Comparison of ENCODE assay signal across 30 mouse cellular contexts in genomic region chr6:18180665-18181064, GRCm38 (mm10). TPM values are rescaled to one million over a fixed set of nuclear protein-coding genes. Genes with fewer than 3 reads are reported as not detected.
DNase-seq lines count a peak whose midpoint lies in the region; ATAC-seq and TF ChIP-seq lines count a peak whose summit lies in the region.
"Had no signal": no experiment of that assay in that cellular context is flagged by ENCODE, and none has a peak within 500 bp of the region (broad histone marks: within the 10 kb centered on the region; RNA-seq: fewer than 3 reads in every experiment).

No protein-coding gene starts in this region.

- no peak overlapping the region for H3K9ac ChIP-seq in intestine, postnatal 0 days (ENCODE audit: low read depth, low read length)
- H3K9ac ChIP-seq in hindbrain, embryonic 16.5 days (ENCODE audit: low read depth, low read length) = no peak overlapping the region
- H3K9ac ChIP-seq: embryonic facial prominence, embryonic 15.5 days; forebrain, embryonic 13.5 days; hindbrain, embryonic 12.5 days; limb, embryonic 15.5 days; liver, embryonic 13.5 days; midbrain, embryonic 13.5 days; neural tube, embryonic 13.5 days had no signal

- H3K4me1 ChIP-seq in intestine, postnatal 0 days (replicated peaks; ENCODE audit: control insufficient read depth, insufficient read depth, low read length) = 0 out of 2 replicates have a peak, but pooled peaks cover under 1% of the 10 kb centered on the region
- no peaks in the 10 kb centered on the region for H3K4me1 ChIP-seq in hindbrain, embryonic 16.5 days (ENCODE audit: control insufficient read depth, insufficient read depth, low read depth, low read length)
- no peaks in the 10 kb centered on the region for H3K4me1 ChIP-seq in cerebellum, adult 2 months (ENCODE audit: control insufficient read depth, insufficient read depth, low read length)
- H3K4me1 ChIP-seq: embryonic facial prominence, embryonic 10.5 days; embryonic facial prominence, embryonic 15.5 days; forebrain, embryonic 13.5 days; hindbrain, embryonic 12.5 days; limb, embryonic 10.5 days; limb, embryonic 15.5 days; liver, embryonic 13.5 days; megakaryocyte, embryonic 14.5 days; midbrain, embryonic 13.5 days; neural tube, embryonic 13.5 days had no signal

- no peak for TF ChIP-seq POLR2A in cerebellum, adult 2 months (IDR thresholded peaks at IDR 0.05; ENCODE audit: borderline replicate concordance, insufficient read depth, low read length)

- H3K27ac ChIP-seq in intestine, postnatal 0 days (ENCODE audit: low read depth, low read length) = no peak overlapping the region
- no peak overlapping the region for H3K27ac ChIP-seq in hindbrain, embryonic 16.5 days (ENCODE audit: low read depth, low read length)
- no peak overlapping the region for H3K27ac ChIP-seq in cerebellum, adult 2 months (ENCODE audit: insufficient read depth, low read length)
- H3K27ac ChIP-seq: embryonic facial prominence, embryonic 10.5 days; embryonic facial prominence, embryonic 15.5 days; forebrain, embryonic 13.5 days; hindbrain, embryonic 12.5 days; limb, embryonic 10.5 days; limb, embryonic 15.5 days; liver, embryonic 13.5 days; midbrain, embryonic 13.5 days; neural tube, embryonic 13.5 days had no signal

- H3K4me3 ChIP-seq in intestine, postnatal 0 days (ENCODE audit: low read depth, low read length) = no peak overlapping the region
- H3K4me3 ChIP-seq in hindbrain, embryonic 16.5 days (ENCODE audit: low read length) = no peak overlapping the region
- H3K4me3 ChIP-seq in cerebellum, adult 2 months (replicated peaks; ENCODE audit: insufficient read depth, low read depth, low read length) = no peak overlapping the region
- H3K4me3 ChIP-seq: embryonic facial prominence, embryonic 10.5 days; embryonic facial prominence, embryonic 15.5 days; forebrain, embryonic 13.5 days; hindbrain, embryonic 12.5 days; limb, embryonic 10.5 days; limb, embryonic 15.5 days; liver, embryonic 13.5 days; megakaryocyte, embryonic 14.5 days; midbrain, embryonic 13.5 days; neural tube, embryonic 13.5 days had no signal

- no peaks in the 10 kb centered on the region for H3K9me3 ChIP-seq in intestine, postnatal 0 days (ENCODE audit: control insufficient read depth)
- H3K9me3 ChIP-seq in hindbrain, embryonic 16.5 days (ENCODE audit: control insufficient read depth, low read length) = no peaks in the 10 kb centered on the region
- H3K9me3 ChIP-seq: embryonic facial prominence, embryonic 10.5 days; embryonic facial prominence, embryonic 15.5 days; forebrain, embryonic 13.5 days; hindbrain, embryonic 12.5 days; limb, embryonic 10.5 days; limb, embryonic 15.5 days; liver, embryonic 13.5 days; megakaryocyte, embryonic 14.5 days; midbrain, embryonic 13.5 days; neural tube, embryonic 13.5 days had no signal

- 44% methylated on average over 3 of the region's 3 CpGs for WGBS in intestine, postnatal 0 days
- 69% methylated on average over 3 of the region's 3 CpGs for WGBS in hindbrain, embryonic 16.5 days
- WGBS in cerebellum, adult 2 months = 71% methylated on average over 3 of the region's 3 CpGs

- H3K27me3 ChIP-seq in intestine, postnatal 0 days (replicated peaks; ENCODE audit: control insufficient read depth, insufficient read depth, low read length) = no peaks in the 10 kb centered on the region
- no peaks in the 10 kb centered on the region for H3K27me3 ChIP-seq in hindbrain, embryonic 16.5 days (replicated peaks; ENCODE audit: control insufficient read depth, insufficient read depth, low read length)
- H3K27me3 ChIP-seq in cerebellum, adult 2 months (ENCODE audit: control insufficient read depth, insufficient read depth, low read length) = no peaks in the 10 kb centered on the region
- H3K27me3 ChIP-seq: embryonic facial prominence, embryonic 15.5 days; forebrain, embryonic 13.5 days; hindbrain, embryonic 12.5 days; limb, embryonic 15.5 days; liver, embryonic 13.5 days; megakaryocyte, embryonic 14.5 days; midbrain, embryonic 13.5 days; neural tube, embryonic 13.5 days had no signal

- peak; percentile 80 for ATAC-seq in intestine, postnatal 0 days
- no peak for ATAC-seq in hindbrain, embryonic 16.5 days
- ATAC-seq: activated CD4-positive, CD25-positive, alpha-beta regulatory T cell, adult 4 months; forebrain, embryonic 13.5 days; lung, postnatal 0 days; midbrain, embryonic 13.5 days had no signal

- no peak for TF ChIP-seq CTCF in intestine, postnatal 0 days (IDR thresholded peaks at IDR 0.05; ENCODE audit: low read depth)
- no peak for TF ChIP-seq CTCF in cerebellum, adult 2 months (IDR thresholded peaks at IDR 0.05; ENCODE audit: borderline replicate concordance, insufficient read depth, low read depth, low read length)

- peak overlapping the region; percentile 53 for H3K4me2 ChIP-seq in intestine, postnatal 0 days (replicated peaks; ENCODE audit: low read depth)
- H3K4me2 ChIP-seq in hindbrain, embryonic 16.5 days (ENCODE audit: low read length) = no peak overlapping the region
- H3K4me2 ChIP-seq: embryonic facial prominence, embryonic 15.5 days; forebrain, embryonic 13.5 days; hindbrain, embryonic 12.5 days; limb, embryonic 15.5 days; liver, embryonic 13.5 days; midbrain, embryonic 13.5 days; neural tube, embryonic 13.5 days had no signal

- DNase-seq in kidney, adult 9 months = peak; percentile 83
- DNase-seq in kidney, postnatal 4 days = no peak
- DNase-seq in kidney, postnatal 25 days = peak; percentile 26 to 45
- no peak for DNase-seq in cerebellum, adult 2 months
- DNase-seq: adrenal gland, adult 2 months; adrenal gland, postnatal 36 days; B cell, adult 2 months; cerebellum, adult 8-10 months; cerebellum, postnatal 25 days; gastrocnemius, postnatal 14 days; heart, postnatal 36 days; layer of hippocampus, postnatal 36 days; liver, embryonic 13.5 days; lung, adult 18-20 months; lung, postnatal 4 days; thymus, adult 2 months; thymus, postnatal 4 days had no signal

- no peaks in the 10 kb centered on the region for H3K36me3 ChIP-seq in intestine, postnatal 0 days (ENCODE audit: control insufficient read depth, insufficient read depth)
- no peaks in the 10 kb centered on the region for H3K36me3 ChIP-seq in hindbrain, embryonic 16.5 days (ENCODE audit: control insufficient read depth, insufficient read depth, low read length)
- H3K36me3 ChIP-seq: embryonic facial prominence, embryonic 10.5 days; embryonic facial prominence, embryonic 15.5 days; hindbrain, embryonic 12.5 days; limb, embryonic 10.5 days; limb, embryonic 15.5 days; liver, embryonic 13.5 days; midbrain, embryonic 13.5 days; neural tube, embryonic 13.5 days had no signal

RNA-seq across cellular contexts. Expression of gene Cftr, which starts 10.2 kb away (rescaled TPM):
- 7.4 and 7.8 TPM in 2 replicates for polyA plus RNA-seq in intestine, postnatal 0 days (2015; fragmentation: Nextera tagmentation; extraction: Ambion mirVana)
- 0.83 and 1.0 TPM in 2 replicates for polyA plus RNA-seq in hindbrain, embryonic 16.5 days (2015; fragmentation: Nextera tagmentation; extraction: Ambion mirVana)
- polyA plus RNA-seq in cerebellum, adult 2 months (2012; rRNA removed) = 0.08 and 0.11 TPM in 2 replicates
- polyA plus RNA-seq: activated CD4-positive, CD25-positive, alpha-beta regulatory T cell, adult 4 months; adrenal gland, adult 2 months had no signal

Comparison
In these comparisons a context has a peak if more than half of its experiments do, and no peak if none do; other contexts are left out.
1. DNase-seq: peak in kidney, adult 9 months (single experiment) and kidney, postnatal 25 days (2 of 2); none in kidney, postnatal 4 days (0 of 2) and cerebellum, adult 2 months (0 of 2).